Mouse (Mus musculus) lung, embryonic 15.5 days (tissue): ENCODE measurements at regions not wholly inside any gene's neighbourhood (a gene's known extent, or its start where the extent isn't known, plus 50 kb on each side); places are given as distances from the start of the nearest gene placed in this dataset.
A peak's percentile ranks its signal among the peaks of the same experiment; 100 is the strongest.

ENCODE experiments used
- ATAC-seq: fragments of 200-750 bp; cut with Nextera tagmentation; 2 replicates; pipeline ENCODE4 v1.8.0; 2017; ENCODE audit warnings: moderate number of reproducible peaks, borderline replicate concordance; ENCODE audit not compliant: low FRiP score, low TSS enrichment; ENCODE audit errors: extremely low read depth
- H3K27ac ChIP-seq: fragments of 300-500 bp; sonication (generic); 2 replicates; pipeline ENCODE4 v1.5.1; 2015; ENCODE audit warnings: moderate library complexity, mild to moderate bottlenecking, inconsistent platforms
- H3K27me3 ChIP-seq: fragments of 300-500 bp; sonication (generic); 2 replicates; pipeline ENCODE4 v1.6.1; 2015; ENCODE audit warnings: inconsistent platforms
- H3K36me3 ChIP-seq: fragments of 300-500 bp; sonication (generic); 2 replicates; pipeline ENCODE4 v1.6.1; 2015; ENCODE audit warnings: inconsistent platforms
- H3K4me1 ChIP-seq: fragments of 300-500 bp; sonication (generic); 2 replicates; pipeline ENCODE4 v1.6.1; 2015; ENCODE audit warnings: inconsistent platforms
- H3K4me2 ChIP-seq: fragments of 300-500 bp; sonication (generic); 2 replicates; pipeline ENCODE4 v1.6.1; 2015; ENCODE audit warnings: inconsistent platforms, mild to moderate bottlenecking, moderate library complexity
- H3K4me3 ChIP-seq: fragments of 300-500 bp; sonication (generic); 2 replicates; pipeline ENCODE4 v1.5.1; 2015; ENCODE audit warnings: mild to moderate bottlenecking, inconsistent platforms
- H3K9ac ChIP-seq: fragments of 300-500 bp; sonication (generic); 2 replicates; pipeline ENCODE4 v1.6.1; 2015; ENCODE audit warnings: inconsistent platforms
- H3K9me3 ChIP-seq: fragments of 300-500 bp; sonication (generic); 2 replicates; pipeline ENCODE4 v1.6.1; 2016; ENCODE audit warnings: inconsistent platforms
- WGBS: fragments of 180-500 bp; shearing (Covaris S2); methylation state at CpG from one replicate; pipeline ENCODE4 v1.1.7; 2015; 5-methylcytosine and 5-hydroxymethylcytosine counted together

DNA sequence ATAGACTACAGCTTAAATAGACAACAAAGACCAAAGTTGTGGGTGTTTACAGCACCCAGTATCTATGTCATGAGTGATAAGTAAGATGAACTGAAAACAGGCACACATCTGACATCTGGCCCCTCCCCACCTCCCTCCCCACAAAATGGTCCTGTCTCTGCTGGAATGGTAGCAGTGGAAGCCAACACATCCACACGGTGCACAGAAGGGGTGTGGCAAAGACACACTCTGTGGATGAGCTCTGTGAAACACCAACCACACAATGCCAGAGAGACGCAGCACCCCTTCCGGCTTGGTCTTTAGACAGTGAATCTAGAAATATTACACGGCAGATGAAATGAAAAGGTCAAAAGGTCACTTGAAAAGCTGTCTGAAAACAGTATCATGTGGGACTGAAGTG lies 85.6 kb downstream of the Fgf18 start:
- H3K9ac ChIP-seq: no peak overlapping the region
- no peaks in the 10 kb centered on the region for H3K9me3 ChIP-seq
- no peaks in the 10 kb centered on the region for H3K27me3 ChIP-seq
- H3K36me3 ChIP-seq: no peaks in the 10 kb centered on the region
- H3K4me2 ChIP-seq: no peak overlapping the region
- no peak overlapping the region for H3K4me3 ChIP-seq
- H3K27ac ChIP-seq: no peak overlapping the region
- 55% methylated on average over 4 of the region's 4 CpGs for WGBS
- no peaks in the 10 kb centered on the region for H3K4me1 ChIP-seq
- no peak for ATAC-seq

GRCm38 (mm10) chr11:33060352-33060751 lies 86.8 kb downstream of the Fgf18 start:
- 49% methylated on average over 3 of the region's 3 CpGs for WGBS
- no peak overlapping the region for H3K27ac ChIP-seq
- no peaks in the 10 kb centered on the region for H3K36me3 ChIP-seq
- peak; percentile 49; the same call in 1 of the 2 replicates for ATAC-seq
- H3K9ac ChIP-seq: no peak overlapping the region
- H3K4me1 ChIP-seq: no peaks in the 10 kb centered on the region
- no peak overlapping the region for H3K4me3 ChIP-seq
- no peak overlapping the region for H3K4me2 ChIP-seq
- no peaks in the 10 kb centered on the region for H3K9me3 ChIP-seq
- H3K27me3 ChIP-seq: no peaks in the 10 kb centered on the region

- WGBS: 69% methylated on average over 12 of the region's 12 CpGs
- H3K4me1 ChIP-seq: no peaks in the 10 kb centered on the region
- no peak overlapping the region for H3K9ac ChIP-seq
- H3K4me2 ChIP-seq: no peak overlapping the region
- H3K9me3 ChIP-seq: no peaks in the 10 kb centered on the region
- H3K4me3 ChIP-seq: no peak overlapping the region
- ATAC-seq: no peak
- no peak overlapping the region for H3K27ac ChIP-seq
- H3K27me3 ChIP-seq: no peaks in the 10 kb centered on the region
- H3K36me3 ChIP-seq: no peaks in the 10 kb centered on the region
These were observed 97.0 kb downstream of the Fgf18 start for GRCm38 (mm10) chr11:33050216-33050615.

- no peaks in the 10 kb centered on the region for H3K36me3 ChIP-seq
- H3K9me3 ChIP-seq: no peaks in the 10 kb centered on the region
- no peak overlapping the region for H3K4me2 ChIP-seq
- no peak overlapping the region for H3K27ac ChIP-seq
- no peaks in the 10 kb centered on the region for H3K4me1 ChIP-seq
- H3K27me3 ChIP-seq: no peaks in the 10 kb centered on the region
- no peak overlapping the region for H3K4me3 ChIP-seq
- ATAC-seq: no peak
- H3K9ac ChIP-seq: no peak overlapping the region
- 81% methylated on average over 10 of the region's 10 CpGs for WGBS
These were observed 107.1 kb downstream of the Fgf18 start for GRCm38 (mm10) chr11:33039854-33040792.

DNA sequence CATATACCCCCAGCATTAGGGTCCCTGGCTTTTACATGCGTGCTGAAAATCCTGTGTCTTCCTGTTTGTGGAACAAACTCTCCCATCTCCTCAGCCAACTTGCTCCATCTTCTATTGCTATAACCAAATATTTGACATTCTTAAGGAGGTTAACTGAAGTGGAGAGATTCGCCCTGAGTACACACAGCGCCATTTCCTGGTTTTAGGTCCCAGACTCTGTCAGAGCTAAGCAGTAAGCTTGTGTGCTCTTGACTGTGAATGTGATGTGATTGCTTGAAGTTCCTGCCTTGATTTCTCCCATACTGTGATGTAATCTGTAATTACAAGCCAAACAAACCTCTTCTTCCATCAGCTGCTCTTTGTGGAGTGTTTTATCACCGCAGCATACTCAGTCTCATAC lies 110.8 kb downstream of the Fgf18 start:
- Histone ChIP-seq H3K36me3 (no peaks in the 10 kb centered on the region), H3K4me3 (no peak overlapping the region), H3K9ac (no peak overlapping the region), H3K9me3 (no peaks in the 10 kb centered on the region), H3K27ac (no peak overlapping the region), H3K27me3 (no peaks in the 10 kb centered on the region), H3K4me2 (no peak overlapping the region), H3K4me1 (no peaks in the 10 kb centered on the region)
- no peak for ATAC-seq
- WGBS: 48% methylated on average over 4 of the region's 4 CpGs

- no peak overlapping the region for H3K27ac ChIP-seq
- no peaks in the 10 kb centered on the region for H3K9me3 ChIP-seq
- H3K9ac ChIP-seq: no peak overlapping the region
- no peak overlapping the region for H3K4me2 ChIP-seq
- H3K4me3 ChIP-seq: no peak overlapping the region
- ATAC-seq: no peak
- H3K4me1 ChIP-seq: no peaks in the 10 kb centered on the region
- no peaks in the 10 kb centered on the region for H3K36me3 ChIP-seq
- no peaks in the 10 kb centered on the region for H3K27me3 ChIP-seq
These were observed 118.3 kb downstream of the Fgf18 start for GRCm38 (mm10) chr11:33028920-33029319.

- no peaks in the 10 kb centered on the region for H3K4me1 ChIP-seq
- no peaks in the 10 kb centered on the region for H3K27me3 ChIP-seq
- H3K36me3 ChIP-seq: no peaks in the 10 kb centered on the region
- H3K27ac ChIP-seq: no peak overlapping the region
- H3K9me3 ChIP-seq: no peaks in the 10 kb centered on the region
- H3K4me2 ChIP-seq: no peak overlapping the region
- ATAC-seq: no peak
- H3K4me3 ChIP-seq: no peak overlapping the region
- no peak overlapping the region for H3K9ac ChIP-seq
- 91% methylated on average over 6 of the region's 6 CpGs for WGBS
These were observed 120.1 kb downstream of the Fgf18 start for GRCm38 (mm10) chr11:33027121-33027520.

- Histone ChIP-seq H3K4me2 (no peak overlapping the region), H3K4me1 (0 out of 2 replicates have a peak, but pooled peaks cover 5% of the 10 kb centered on the region), H3K36me3 (no peaks in the 10 kb centered on the region), H3K4me3 (no peak overlapping the region), H3K9ac (no peak overlapping the region), H3K27ac (peak overlapping the region; percentile 76), H3K27me3 (no peaks in the 10 kb centered on the region), H3K9me3 (no peaks in the 10 kb centered on the region)
- ATAC-seq: peak; percentile 32; the same call in 1 of the 2 replicates
- WGBS: 67% methylated on average over 17 of the region's 17 CpGs
These were observed 133.7 kb downstream of the Fgf18 start for GRCm38 (mm10) chr11:33013229-33014185.

GRCm38 (mm10) chr11:33012384-33013160 lies 134.6 kb downstream of the Fgf18 start:
- 0 out of 2 replicates have a peak, but pooled peaks cover 5% of the 10 kb centered on the region for H3K4me1 ChIP-seq
- 43% methylated on average over 14 of the region's 14 CpGs for WGBS
- no peaks in the 10 kb centered on the region for H3K27me3 ChIP-seq
- H3K4me3 ChIP-seq: no peak overlapping the region
- no peak overlapping the region for H3K9ac ChIP-seq
- H3K27ac ChIP-seq: peak overlapping the region; percentile 76
- H3K4me2 ChIP-seq: no peak overlapping the region
- ATAC-seq: peak; percentile 69; the same call in 1 of the 2 replicates
- no peaks in the 10 kb centered on the region for H3K9me3 ChIP-seq
- no peaks in the 10 kb centered on the region for H3K36me3 ChIP-seq

GRCm38 (mm10) chr11:33008611-33009010 lies 138.6 kb downstream of the Fgf18 start:
- no peaks in the 10 kb centered on the region for H3K27me3 ChIP-seq
- no peaks in the 10 kb centered on the region for H3K36me3 ChIP-seq
- H3K9me3 ChIP-seq: no peaks in the 10 kb centered on the region
- H3K9ac ChIP-seq: no peak overlapping the region
- ATAC-seq: no peak
- peaks cover 11% of the 10 kb centered on the region for H3K4me1 ChIP-seq
- H3K27ac ChIP-seq: no peak overlapping the region
- no peak overlapping the region for H3K4me2 ChIP-seq
- no peak overlapping the region for H3K4me3 ChIP-seq

DNA sequence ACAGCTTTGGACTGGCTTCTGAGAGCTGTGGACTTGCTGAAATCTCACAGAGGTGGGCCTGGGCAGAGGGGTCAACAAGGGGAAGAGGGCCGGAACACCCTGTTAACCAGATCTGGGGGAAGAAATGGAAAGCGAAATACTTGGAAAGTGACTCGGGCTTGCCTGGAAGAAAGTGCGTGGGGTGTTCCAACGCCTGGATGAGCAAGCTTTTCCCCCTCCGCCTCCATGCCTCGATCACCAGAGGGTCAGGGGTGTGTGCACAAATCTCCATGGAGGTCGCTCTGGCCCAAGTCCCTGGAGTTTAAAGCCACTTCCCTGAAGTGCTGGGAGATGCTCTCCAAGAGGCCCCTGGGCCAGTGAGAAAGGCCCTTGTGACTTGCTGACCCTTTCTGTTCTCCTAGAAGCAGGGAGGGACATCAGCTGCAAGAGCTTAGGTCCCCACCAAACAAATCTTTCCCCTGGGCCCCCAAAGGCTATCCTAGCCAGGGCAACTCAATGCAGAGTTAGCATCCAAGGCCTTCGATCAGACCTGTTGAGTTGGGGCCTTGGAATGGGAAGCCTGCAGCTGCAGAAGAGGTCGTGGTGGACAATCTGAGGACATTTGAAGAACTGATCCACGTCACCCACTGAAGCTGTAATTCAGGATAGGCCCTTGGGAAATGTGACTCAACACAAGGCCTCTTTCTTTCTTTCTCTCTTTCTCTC lies 139.2 kb downstream of the Fgf18 start:
- Histone ChIP-seq H3K4me1 (peaks cover 6% of the 10 kb centered on the region), H3K27ac (no peak overlapping the region), H3K9me3 (no peaks in the 10 kb centered on the region), H3K27me3 (no peaks in the 10 kb centered on the region), H3K4me2 (no peak overlapping the region), H3K9ac (no peak overlapping the region), H3K36me3 (no peaks in the 10 kb centered on the region), H3K4me3 (no peak overlapping the region)
- 87% methylated on average over 11 of the region's 11 CpGs for WGBS
- ATAC-seq: no peak
